ENCODE assay signal across 32 mouse cellular contexts in the genomic region with DNA sequence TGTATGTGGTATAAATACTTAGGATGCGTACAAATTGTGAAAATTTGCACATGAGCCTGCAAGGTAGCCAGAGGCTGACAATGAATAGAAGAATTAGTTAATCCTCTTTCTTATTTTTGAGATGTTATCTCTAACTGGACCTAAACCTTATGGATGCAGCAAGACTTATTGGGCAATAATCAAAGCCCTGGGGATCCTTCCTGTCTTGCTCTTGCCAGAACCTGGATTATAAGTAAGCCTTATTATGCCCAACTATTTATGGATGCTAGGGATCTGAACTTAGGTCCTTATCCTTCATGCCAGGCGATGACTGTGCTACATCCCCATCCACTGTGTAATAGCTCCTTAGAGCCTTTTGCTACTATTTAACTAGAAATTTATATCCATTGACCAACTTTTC.
"Had no signal": no experiment of that assay in that cellular context is flagged by ENCODE, and none has a peak within 500 bp of the region (broad histone marks: within the 10 kb centered on the region; RNA-seq: fewer than 3 reads in every experiment).

No protein-coding gene starts in this region.

- H3K27me3 ChIP-seq: limb, embryonic 12.5 days; limb, embryonic 13.5 days; limb, embryonic 15.5 days; liver, embryonic 12.5 days; liver, embryonic 13.5 days; liver, embryonic 15.5 days; lung, embryonic 15.5 days; megakaryocyte, embryonic 14.5 days; midbrain, embryonic 12.5 days; midbrain, embryonic 13.5 days; midbrain, embryonic 15.5 days; neural tube, embryonic 12.5 days had no signal

- H3K36me3 ChIP-seq: limb, embryonic 10.5 days; limb, embryonic 12.5 days; limb, embryonic 13.5 days; limb, embryonic 15.5 days; liver, embryonic 12.5 days; liver, embryonic 13.5 days; liver, embryonic 15.5 days; lung, embryonic 15.5 days; midbrain, embryonic 10.5 days; midbrain, embryonic 12.5 days; midbrain, embryonic 13.5 days; midbrain, embryonic 15.5 days; neural tube, embryonic 12.5 days had no signal

- H3K9ac ChIP-seq: limb, embryonic 12.5 days; limb, embryonic 13.5 days; limb, embryonic 15.5 days; liver, embryonic 12.5 days; liver, embryonic 13.5 days; liver, embryonic 14.5 days; liver, embryonic 15.5 days; liver, postnatal 0 days; lung, embryonic 14.5 days; lung, embryonic 15.5 days; midbrain, embryonic 12.5 days; midbrain, embryonic 13.5 days; midbrain, embryonic 15.5 days; neural tube, embryonic 12.5 days had no signal

- ATAC-seq: liver, embryonic 12.5 days; liver, postnatal 0 days; lung, postnatal 0 days; midbrain, embryonic 13.5 days; midbrain, embryonic 15.5 days; midbrain, embryonic 16.5 days had no signal

- DNase-seq: left cerebral cortex, postnatal 4 days; liver; liver, embryonic 13.5 days; liver, postnatal 0 days; lung, adult 18-20 months; lung, adult 2 months; lung, embryonic 14.5 days; lung, postnatal 10 days; lung, postnatal 14 days; lung, postnatal 36 days; lung, postnatal 4 days; midbrain, embryonic 14.5 days had no signal

- H3K4me3 ChIP-seq: limb, embryonic 10.5 days; limb, embryonic 12.5 days; limb, embryonic 13.5 days; limb, embryonic 15.5 days; liver, embryonic 12.5 days; liver, embryonic 13.5 days; liver, embryonic 15.5 days; lung, embryonic 15.5 days; megakaryocyte, embryonic 14.5 days; midbrain, embryonic 10.5 days; midbrain, embryonic 12.5 days; midbrain, embryonic 13.5 days; midbrain, embryonic 15.5 days; myocyte; neural tube, embryonic 12.5 days had no signal

- H3K4me1 ChIP-seq: limb, embryonic 10.5 days; limb, embryonic 12.5 days; limb, embryonic 13.5 days; limb, embryonic 15.5 days; liver, embryonic 12.5 days; liver, embryonic 13.5 days; liver, embryonic 15.5 days; lung, embryonic 15.5 days; megakaryocyte, embryonic 14.5 days; midbrain, embryonic 10.5 days; midbrain, embryonic 12.5 days; midbrain, embryonic 13.5 days; midbrain, embryonic 15.5 days; neural tube, embryonic 12.5 days had no signal

- H3K9me3 ChIP-seq: limb, embryonic 10.5 days; limb, embryonic 12.5 days; limb, embryonic 13.5 days; limb, embryonic 15.5 days; liver, embryonic 12.5 days; liver, embryonic 13.5 days; liver, embryonic 15.5 days; lung, embryonic 15.5 days; megakaryocyte, embryonic 14.5 days; midbrain, embryonic 10.5 days; midbrain, embryonic 12.5 days; midbrain, embryonic 13.5 days; midbrain, embryonic 15.5 days; neural tube, embryonic 12.5 days had no signal

- H3K4me2 ChIP-seq: limb, embryonic 12.5 days; limb, embryonic 13.5 days; limb, embryonic 15.5 days; liver, embryonic 11.5 days; liver, embryonic 12.5 days; liver, embryonic 13.5 days; liver, embryonic 15.5 days; lung, embryonic 14.5 days; lung, embryonic 15.5 days; midbrain, embryonic 11.5 days; midbrain, embryonic 12.5 days; midbrain, embryonic 13.5 days; midbrain, embryonic 15.5 days; neural tube, embryonic 12.5 days had no signal

- H3K27ac ChIP-seq: limb, embryonic 10.5 days; limb, embryonic 12.5 days; limb, embryonic 13.5 days; limb, embryonic 15.5 days; liver, embryonic 12.5 days; liver, embryonic 13.5 days; liver, embryonic 14.5 days; liver, embryonic 15.5 days; lung, embryonic 15.5 days; macrophage; midbrain, embryonic 10.5 days; midbrain, embryonic 12.5 days; midbrain, embryonic 13.5 days; midbrain, embryonic 15.5 days; neural tube, embryonic 12.5 days had no signal
